Mouse (Mus musculus) limb, embryonic 14.5 days (tissue): Measurements from ENCODE around the gene Tox2. TPM values are rescaled to one million over a fixed set of nuclear protein-coding genes. Genes with fewer than 3 reads are reported as not detected.
A peak's percentile ranks its signal among the peaks of the same experiment; 100 is the strongest.

Source experiments
- ATAC-seq: fragments of 200-750 bp; cut with Nextera tagmentation; 2 replicates; pipeline ENCODE4 v1.8.0; 2017; ENCODE audit warnings: low read depth, moderate number of reproducible peaks, moderate TSS enrichment; ENCODE audit not compliant: low FRiP score
- DNase-seq: peaks from one replicate; pipeline ENCODE4 v3.0.0-alpha.2; 2015; ENCODE audit warnings: low spot score
- H3K27ac ChIP-seq: fragments of 300-500 bp; sonication (generic); replicated peaks from 2 replicates; pipeline ENCODE4 v1.5.1; 2014; ENCODE audit warnings: low read depth, mild to moderate bottlenecking, low read length, moderate library complexity, mixed read lengths
- H3K27me3 ChIP-seq: fragments of 300-500 bp; sonication (generic); 2 replicates; pipeline ENCODE4 v1.6.1; 2014; ENCODE audit warnings: low read length, mixed read lengths; ENCODE audit not compliant: control insufficient read depth, insufficient read depth
- H3K36me3 ChIP-seq: fragments of 300-500 bp; sonication (generic); 2 replicates; pipeline ENCODE4 v1.6.1; 2014; ENCODE audit warnings: mild to moderate bottlenecking, low read length, moderate library complexity, mixed read lengths; ENCODE audit not compliant: control insufficient read depth, insufficient read depth
- H3K4me1 ChIP-seq: fragments of 300-500 bp; sonication (generic); 2 replicates; pipeline ENCODE4 v1.6.1; 2014; ENCODE audit warnings: antibody characterized with exemption, low read length, mixed read lengths; ENCODE audit not compliant: control insufficient read depth, insufficient read depth
- H3K4me2 ChIP-seq: fragments of 300-500 bp; sonication (generic); replicated peaks from 2 replicates; pipeline ENCODE4 v1.6.1; 2014; ENCODE audit warnings: low read depth, mild to moderate bottlenecking, low read length, moderate library complexity; ENCODE audit not compliant: severe bottlenecking
- H3K4me3 ChIP-seq: fragments of 300-500 bp; sonication (generic); replicated peaks from 2 replicates; pipeline ENCODE4 v1.5.1; 2014; ENCODE audit warnings: low read length
- H3K9ac ChIP-seq: fragments of 300-500 bp; sonication (generic); 2 replicates; pipeline ENCODE4 v1.6.1; 2014; ENCODE audit warnings: mild to moderate bottlenecking, low read depth, low read length, moderate library complexity; ENCODE audit not compliant: severe bottlenecking
- H3K9me3 ChIP-seq: fragments of 300-500 bp; sonication (generic); 2 replicates; pipeline ENCODE4 v1.6.1; 2016; ENCODE audit warnings: low read length; ENCODE audit not compliant: control insufficient read depth
- POLR2A ChIP-seq: fragments of 200-500 bp; IDR thresholded peaks from 2 replicates; pipeline ENCODE4 v1.8.0; 2012; ENCODE audit warnings: inconsistent platforms, mild to moderate bottlenecking, moderate library complexity, borderline replicate concordance; ENCODE audit not compliant: insufficient read depth, insufficient read length; ENCODE audit errors: extremely low read depth
- WGBS: fragments of 180-500 bp; shearing (Covaris S2); extraction: QIAGEN DNeasy Blood & Tissue Kit; methylation state at CpG from one replicate; pipeline ENCODE4 v1.1.7; 2014; 5-methylcytosine and 5-hydroxymethylcytosine counted together
- polyA plus RNA-seq, 2 experiments: library from polyadenylated mRNA; depleted of rRNA in 1 of 2; stranded (reverse) in 1 of 2; unstranded in 1 of 2; fragments of >200 nt; fragmentation: Nextera tagmentation in 1 of 2; extraction: Ambion mirVana in 1 of 2; gene quantifications; 2 replicates each; pipeline versions ENCODE4 v1.2.1 to v1.2.3; 2012 to 2014

Tox2 gene
- polyA plus RNA-seq, 2 experiments, result 4.8 to 10.3 TPM

GRCm38 (mm10) chr2:163347517-163348184, 144.7 kb downstream of the Tox2 start:
- no peak for TF ChIP-seq POLR2A
- Histone ChIP-seq H3K4me3 (no peak overlapping the region), H3K9me3 (no peaks in the 10 kb centered on the region), H3K4me1 (peaks cover 8% of the 10 kb centered on the region; the same call in 1 of the 2 replicates), H3K36me3 (no peaks in the 10 kb centered on the region), H3K27me3 (no peaks in the 10 kb centered on the region), H3K27ac (no peak overlapping the region), H3K9ac (no peak overlapping the region), H3K4me2 (no peak overlapping the region)
- ATAC-seq, result no peak
- WGBS, result 83% methylated on average over 8 of the region's 8 CpGs
- no peak for DNase-seq

GRCm38 (mm10) chr2:163348677-163349076, 145.8 kb downstream of the Tox2 start:
- no peak for ATAC-seq
- no peaks in the 10 kb centered on the region for H3K9me3 ChIP-seq
- H3K36me3 ChIP-seq, result no peaks in the 10 kb centered on the region
- 0 out of 2 replicates have a peak overlapping the region, but pooled peaks have one; percentile 22 for H3K27ac ChIP-seq
- DNase-seq, result no peak
- 78% methylated on average over 7 of the region's 7 CpGs for WGBS
- H3K9ac ChIP-seq, result no peak overlapping the region
- H3K4me1 ChIP-seq, result peaks cover 12% of the 10 kb centered on the region
- no peak overlapping the region for H3K4me3 ChIP-seq
- no peaks in the 10 kb centered on the region for H3K27me3 ChIP-seq
- no peak for TF ChIP-seq POLR2A
- no peak overlapping the region for H3K4me2 ChIP-seq

- TF ChIP-seq POLR2A, result no peak
Observed at GRCm38 (mm10) chr2:163349411-163349810, 146.5 kb downstream of the Tox2 start.

GRCm38 (mm10) chr2:163350443-163350842, 147.5 kb downstream of the Tox2 start:
- WGBS, result 61% methylated on average over 5 of the region's 5 CpGs
- Histone ChIP-seq H3K4me1 (peaks cover 17% of the 10 kb centered on the region), H3K36me3 (no peaks in the 10 kb centered on the region), H3K4me3 (no peak overlapping the region), H3K9me3 (no peaks in the 10 kb centered on the region), H3K27ac (no peak overlapping the region), H3K4me2 (no peak overlapping the region), H3K9ac (no peak overlapping the region), H3K27me3 (no peaks in the 10 kb centered on the region)
- ATAC-seq (no peak), DNase-seq (no peak)
- TF ChIP-seq POLR2A, result no peak

More at GRCm38 (mm10) chr2:163349411-163349810, 146.5 kb downstream of the Tox2 start:
- H3K27me3 ChIP-seq, result no peaks in the 10 kb centered on the region
- no peak overlapping the region for H3K9ac ChIP-seq
- H3K9me3 ChIP-seq, result no peaks in the 10 kb centered on the region
- ATAC-seq (peak; percentile 64; the same call in 1 of the 2 replicates), DNase-seq (peak; percentile 82)
- H3K4me2 ChIP-seq, result no peak overlapping the region
- WGBS, result 56% methylated on average over 9 of the region's 9 CpGs
- peak overlapping the region; percentile 74 for H3K27ac ChIP-seq
- no peaks in the 10 kb centered on the region for H3K36me3 ChIP-seq
- peaks cover 17% of the 10 kb centered on the region for H3K4me1 ChIP-seq
- no peak overlapping the region for H3K4me3 ChIP-seq

- Histone ChIP-seq H3K9me3 (no peaks in the 10 kb centered on the region), H3K9ac (no peak overlapping the region), H3K27me3 (no peaks in the 10 kb centered on the region), H3K4me2 (no peak overlapping the region), H3K4me1 (peaks cover 13% of the 10 kb centered on the region), H3K27ac (no peak overlapping the region), H3K36me3 (no peaks in the 10 kb centered on the region), H3K4me3 (no peak overlapping the region)
- ATAC-seq (peak; percentile 74), DNase-seq (peak; percentile 43)
- WGBS, result 11% methylated on average over 7 of the region's 7 CpGs
- TF ChIP-seq POLR2A, result no peak
Observed at GRCm38 (mm10) chr2:163353731-163354130, 150.8 kb downstream of the Tox2 start.
